Mouse (Mus musculus): ENCODE measurements at regions not wholly inside any gene's neighbourhood (a gene's known extent, or its start where the extent isn't known, plus 50 kb on each side); places are given as distances from the start of the nearest gene placed in this dataset.

- 83% methylated on average over 4 of the region's 4 CpGs for WGBS
- H3K27ac ChIP-seq: no peak overlapping the region
- ATAC-seq: no peak
- no peak overlapping the region for H3K4me3 ChIP-seq (ENCODE audit: low read length)
- DNase-seq (ENCODE audit: low spot score): no peak
- H3K9ac ChIP-seq (replicated peaks; ENCODE audit: low read length): no peak overlapping the region
- no peaks in the 10 kb centered on the region for H3K9me3 ChIP-seq (ENCODE audit: low read length)
- no peak overlapping the region for H3K4me2 ChIP-seq (ENCODE audit: low read depth, low read length)
- no peaks in the 10 kb centered on the region for H3K36me3 ChIP-seq (ENCODE audit: insufficient read depth, low read length)
- no peaks in the 10 kb centered on the region for H3K27me3 ChIP-seq (ENCODE audit: insufficient read depth, low read length)
- TF ChIP-seq CTCF (IDR thresholded peaks at IDR 0.05; ENCODE audit: low read depth): no peak
- H3K4me1 ChIP-seq (ENCODE audit: insufficient read depth, low read length): no peaks in the 10 kb centered on the region; the same call in 1 of the 2 replicates
These were observed 564.9 kb downstream of the Insc start for GRCm38 (mm10) chr7:115308377-115308776.

GRCm38 (mm10) chr7:115310400-115311225 is 567.1 kb downstream of the Insc start:
- Histone ChIP-seq H3K36me3 (ENCODE audit: insufficient read depth, low read length) (no peaks in the 10 kb centered on the region), H3K27ac (no peak overlapping the region), H3K4me3 (ENCODE audit: low read length) (no peak overlapping the region), H3K9me3 (ENCODE audit: low read length) (no peaks in the 10 kb centered on the region), H3K9ac (replicated peaks; ENCODE audit: low read length) (no peak overlapping the region), H3K27me3 (ENCODE audit: insufficient read depth, low read length) (no peaks in the 10 kb centered on the region), H3K4me1 (ENCODE audit: insufficient read depth, low read length) (no peaks in the 10 kb centered on the region; the same call in 1 of the 2 replicates), H3K4me2 (ENCODE audit: low read depth, low read length) (no peak overlapping the region)
- 41% methylated on average over 5 of the region's 5 CpGs for WGBS
- DNase-seq (ENCODE audit: low spot score): peak; percentile 83
- TF ChIP-seq CTCF (IDR thresholded peaks at IDR 0.05; ENCODE audit: low read depth): no peak
- ATAC-seq: peak; percentile 68

- no peak for TF ChIP-seq CTCF (IDR thresholded peaks at IDR 0.05; ENCODE audit: low read depth)
- Histone ChIP-seq H3K36me3 (ENCODE audit: insufficient read depth, low read length) (no peaks in the 10 kb centered on the region), H3K9me3 (ENCODE audit: low read length) (no peaks in the 10 kb centered on the region), H3K4me1 (ENCODE audit: insufficient read depth, low read length) (peaks cover 4% of the 10 kb centered on the region; the same call in 1 of the 2 replicates), H3K9ac (replicated peaks; ENCODE audit: low read length) (no peak overlapping the region), H3K4me3 (ENCODE audit: low read length) (no peak overlapping the region), H3K27me3 (ENCODE audit: insufficient read depth, low read length) (no peaks in the 10 kb centered on the region), H3K27ac (no peak overlapping the region), H3K4me2 (ENCODE audit: low read depth, low read length) (no peak overlapping the region)
- 63% methylated on average over 4 of the region's 4 CpGs for WGBS
- ATAC-seq (0 out of 2 replicates have a peak, but pooled peaks have one; percentile 18), DNase-seq (ENCODE audit: low spot score) (no peak)
These were observed 576.0 kb downstream of the Insc start for GRCm38 (mm10) chr7:115319504-115319903.

GRCm38 (mm10) chr7:115322989-115323388 is 579.5 kb downstream of the Insc start:
- no peak for DNase-seq (ENCODE audit: low spot score)
- WGBS: 68% methylated on average over 5 of the region's 5 CpGs
- H3K9ac ChIP-seq (replicated peaks; ENCODE audit: low read length): no peak overlapping the region
- H3K4me3 ChIP-seq (ENCODE audit: low read length): no peak overlapping the region
- H3K36me3 ChIP-seq (ENCODE audit: insufficient read depth, low read length): no peaks in the 10 kb centered on the region
- no peak for ATAC-seq
- H3K9me3 ChIP-seq (ENCODE audit: low read length): no peaks in the 10 kb centered on the region
- no peak for TF ChIP-seq CTCF (IDR thresholded peaks at IDR 0.05; ENCODE audit: low read depth)
- peaks cover 4% of the 10 kb centered on the region; the same call in 1 of the 2 replicates for H3K4me1 ChIP-seq (ENCODE audit: insufficient read depth, low read length)
- no peak overlapping the region for H3K4me2 ChIP-seq (ENCODE audit: low read depth, low read length)
- H3K27ac ChIP-seq: no peak overlapping the region
- H3K27me3 ChIP-seq (ENCODE audit: insufficient read depth, low read length): no peaks in the 10 kb centered on the region

- no peak for ATAC-seq
- no peak for DNase-seq (ENCODE audit: low spot score)
- Histone ChIP-seq H3K4me1 (ENCODE audit: insufficient read depth, low read length) (no peaks in the 10 kb centered on the region), H3K4me2 (ENCODE audit: low read depth, low read length) (no peak overlapping the region), H3K9ac (replicated peaks; ENCODE audit: low read length) (no peak overlapping the region), H3K27me3 (ENCODE audit: insufficient read depth, low read length) (no peaks in the 10 kb centered on the region), H3K36me3 (ENCODE audit: insufficient read depth, low read length) (no peaks in the 10 kb centered on the region), H3K4me3 (ENCODE audit: low read length) (no peak overlapping the region), H3K9me3 (ENCODE audit: low read length) (no peaks in the 10 kb centered on the region), H3K27ac (no peak overlapping the region)
- WGBS: 75% methylated on average over 3 of the region's 3 CpGs
- TF ChIP-seq CTCF (IDR thresholded peaks at IDR 0.05; ENCODE audit: low read depth): no peak
These were observed 584.8 kb downstream of the Insc start for GRCm38 (mm10) chr7:115328300-115328699.

GRCm38 (mm10) chr7:115331698-115332097 is 588.2 kb downstream of the Insc start:
- no peak overlapping the region for H3K27ac ChIP-seq
- no peak overlapping the region for H3K4me2 ChIP-seq (ENCODE audit: low read depth, low read length)
- DNase-seq (ENCODE audit: low spot score) (no peak), ATAC-seq (no peak)
- H3K9me3 ChIP-seq (ENCODE audit: low read length): no peaks in the 10 kb centered on the region
- 88% methylated on average over 1 of the region's 1 CpGs for WGBS
- H3K4me1 ChIP-seq (ENCODE audit: insufficient read depth, low read length): no peaks in the 10 kb centered on the region
- no peaks in the 10 kb centered on the region for H3K36me3 ChIP-seq (ENCODE audit: insufficient read depth, low read length)
- TF ChIP-seq CTCF (IDR thresholded peaks at IDR 0.05; ENCODE audit: low read depth): no peak
- no peaks in the 10 kb centered on the region for H3K27me3 ChIP-seq (ENCODE audit: insufficient read depth, low read length)
- H3K4me3 ChIP-seq (ENCODE audit: low read length): no peak overlapping the region
- H3K9ac ChIP-seq (replicated peaks; ENCODE audit: low read length): no peak overlapping the region

GRCm38 (mm10) chr7:115333046-115333577 is 589.6 kb downstream of the Insc start:
- H3K27me3 ChIP-seq (ENCODE audit: insufficient read depth, low read length): no peaks in the 10 kb centered on the region
- ATAC-seq (no peak), DNase-seq (ENCODE audit: low spot score) (no peak)
- no peak overlapping the region for H3K4me3 ChIP-seq (ENCODE audit: low read length)
- WGBS: 45% methylated on average over 1 of the region's 1 CpGs
- no peak overlapping the region for H3K27ac ChIP-seq
- H3K9me3 ChIP-seq (ENCODE audit: low read length): no peaks in the 10 kb centered on the region
- no peak overlapping the region for H3K9ac ChIP-seq (replicated peaks; ENCODE audit: low read length)
- TF ChIP-seq CTCF (IDR thresholded peaks at IDR 0.05; ENCODE audit: low read depth): no peak
- H3K4me1 ChIP-seq (ENCODE audit: insufficient read depth, low read length): no peaks in the 10 kb centered on the region
- H3K36me3 ChIP-seq (ENCODE audit: insufficient read depth, low read length): no peaks in the 10 kb centered on the region
- H3K4me2 ChIP-seq (ENCODE audit: low read depth, low read length): no peak overlapping the region

Measured in hindbrain, postnatal 0 days (tissue).